Mouse (Mus musculus): ENCODE measurements around the gene Hist1h1b.
"Not testable (repeated sequence)": the region's sequence is repeated elsewhere in the genome, so short reads cannot be mapped to it uniquely, and the experiment has no call there.

GRCm38 (mm10) chr13:21786899-21787629 lies 6.6 kb upstream of the Hist1h1b start, which contains the start of the genes Hist1h2an and Hist1h2bp:
- TF ChIP-seq POLR2A (IDR thresholded peaks at IDR 0.05; ENCODE audit: borderline replicate concordance, insufficient read depth, low read length); CTCF (IDR thresholded peaks at IDR 0.05; ENCODE audit: borderline replicate concordance, insufficient read depth, low read depth, low read length): not testable (repeated sequence)
